Mouse (Mus musculus): ENCODE data around the gene 4930432K21Rik.

The 4930432K21Rik gene

DNA sequence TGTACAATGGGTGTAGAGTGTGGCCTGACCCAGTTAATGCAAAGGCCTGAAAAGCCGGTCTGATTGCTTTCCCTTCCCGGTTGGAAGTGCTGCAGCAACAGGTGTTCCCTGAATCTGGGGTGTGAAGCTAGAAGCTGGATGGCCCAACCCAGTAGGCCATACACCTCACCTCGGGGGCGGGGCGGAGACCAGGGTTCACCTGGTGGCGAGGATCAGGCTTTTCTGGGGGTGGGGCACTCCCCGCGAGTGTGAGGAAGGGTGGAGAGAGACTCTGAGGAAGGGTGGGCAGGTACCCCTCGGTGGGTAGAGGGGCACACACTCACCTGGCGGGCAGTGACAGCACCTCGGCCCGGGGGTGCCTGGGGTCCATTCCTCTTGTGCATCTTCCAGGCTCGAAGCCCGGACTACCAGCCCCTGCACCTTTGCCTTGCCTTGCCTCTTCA, 480 bp upstream of the 4930432K21Rik start:
- CTCF ChIA-PET: no interaction called here

- CTCF ChIA-PET: interaction anchor here (0.5 kb wide), 1 partner anchor 65 kb away, joined by 3 read pairs; no protein-coding TSS in a partner anchor
Observed at GRCm38 (mm10) chr8:84148531-84148850, 666 bp downstream of the 4930432K21Rik start.

- CTCF ChIA-PET: no interaction called here
Observed at GRCm38 (mm10) chr8:84149181-84149580, 1.4 kb downstream of the 4930432K21Rik start.

GRCm38 (mm10) chr8:84157620-84158019, 9.8 kb downstream of the 4930432K21Rik start:
- CTCF ChIA-PET: no interaction called here

DNA sequence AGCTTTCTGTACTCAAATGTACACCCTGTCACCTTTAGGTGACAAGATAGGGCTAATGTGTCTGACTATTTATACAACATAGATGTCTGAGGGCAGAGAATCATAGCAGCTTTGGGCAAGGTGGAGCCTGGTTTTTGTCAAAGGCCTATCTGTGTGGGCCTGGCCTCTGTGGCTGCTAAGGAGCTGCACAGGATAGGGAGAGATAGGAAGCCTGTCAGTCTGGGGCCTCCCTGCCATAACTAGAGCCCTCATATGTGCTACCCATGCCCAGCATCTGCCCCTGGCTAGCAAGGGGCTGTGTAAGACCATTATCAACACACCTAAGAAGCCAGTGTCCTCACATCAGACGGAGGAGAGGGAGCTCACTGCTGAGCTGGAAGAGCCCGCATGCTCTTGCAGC, 19.9 kb downstream of the 4930432K21Rik start:
- CTCF ChIA-PET: no interaction called here

DNA sequence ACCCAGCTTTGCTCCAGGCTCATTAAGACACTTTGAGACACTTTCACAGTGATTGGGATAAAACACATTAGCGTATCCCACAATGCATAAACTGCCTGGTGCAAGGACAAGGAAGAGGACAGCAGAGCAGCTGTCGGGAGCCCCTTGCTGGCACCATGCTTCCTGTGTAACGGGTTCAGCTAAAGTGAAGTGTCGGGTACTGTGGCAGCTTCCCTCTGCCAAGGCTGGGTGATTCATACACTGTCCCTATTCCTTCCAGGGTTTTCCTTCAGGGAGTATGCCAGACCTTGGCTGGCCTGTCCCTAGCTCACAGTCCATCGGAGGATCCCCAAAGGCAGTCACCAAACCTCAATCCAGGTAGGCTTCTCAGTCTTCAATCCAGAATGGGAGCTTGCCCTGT, 22.3 kb downstream of the 4930432K21Rik start:
- CTCF ChIA-PET: no interaction called here

GRCm38 (mm10) chr8:84173861-84174260, 26.0 kb downstream of the 4930432K21Rik start:
- CTCF ChIA-PET: interaction anchor here (1.2 kb wide), 1 partner anchor 135 kb away, joined by 3 read pairs; no protein-coding TSS in a partner anchor

GRCm38 (mm10) chr8:84176560-84176959, 28.7 kb downstream of the 4930432K21Rik start:
- CTCF ChIA-PET: no interaction called here

DNA sequence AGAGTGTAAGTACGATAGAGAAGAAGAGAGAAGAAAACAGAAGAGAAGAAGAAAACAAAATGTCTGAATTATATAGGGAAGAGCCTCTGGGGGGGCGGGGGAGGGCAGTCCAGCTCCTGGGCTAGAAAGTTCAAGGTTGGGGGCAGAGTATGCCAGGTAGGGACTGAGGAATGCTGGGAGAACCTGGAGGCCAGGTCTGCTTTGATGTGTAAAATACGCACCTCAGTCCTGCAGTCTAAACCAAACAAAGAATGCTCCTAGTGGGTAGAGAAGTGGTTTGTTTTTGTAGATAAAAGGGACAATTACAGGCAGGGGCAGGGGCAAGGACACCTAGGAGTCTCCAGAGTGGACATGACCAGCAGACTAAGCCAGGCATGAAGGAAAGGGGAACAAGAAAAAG, 29.6 kb downstream of the 4930432K21Rik start:
- CTCF ChIA-PET: no interaction called here

GRCm38 (mm10) chr8:84178592-84178991, 30.8 kb downstream of the 4930432K21Rik start:
- CTCF ChIA-PET: no interaction called here

GRCm38 (mm10) chr8:84179946-84180345, 32.1 kb downstream of the 4930432K21Rik start:
- CTCF ChIA-PET: interaction anchor here (0.6 kb wide), 1 partner anchor 100 kb away, joined by 5 read pairs; no protein-coding TSS in a partner anchor

DNA sequence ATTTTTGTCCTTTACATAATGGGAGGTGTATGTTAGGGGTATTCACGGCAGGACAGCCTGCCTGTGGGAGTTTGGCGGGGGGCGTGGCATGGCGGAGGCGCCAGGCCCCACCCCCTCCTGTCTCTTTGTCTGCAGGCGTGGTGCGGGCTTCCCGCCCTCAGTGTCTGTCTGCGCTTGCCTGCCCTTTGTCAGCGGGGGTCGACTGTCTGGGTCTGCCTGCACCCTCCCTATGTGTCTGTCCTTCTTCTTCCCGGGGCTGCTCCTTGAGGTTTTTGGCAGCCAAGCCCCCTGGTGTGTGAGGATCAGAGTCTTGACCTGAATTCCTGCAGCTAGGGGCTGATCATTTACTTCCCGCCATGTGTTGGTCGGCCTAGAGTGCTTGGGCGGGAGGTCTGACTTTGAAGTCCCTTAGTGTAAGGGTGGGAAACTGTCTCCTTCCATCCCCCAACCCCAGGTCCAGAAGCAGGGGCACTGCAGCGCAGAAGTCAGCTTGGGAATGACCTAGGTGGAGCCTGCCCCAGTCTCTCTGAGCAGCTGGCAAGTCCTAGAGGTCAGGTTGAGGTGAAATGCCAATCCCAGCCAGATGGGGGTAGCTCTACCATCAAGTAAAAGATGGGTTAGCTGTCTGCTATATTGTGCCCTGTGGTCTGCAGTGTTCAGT, 32.8 kb downstream of the 4930432K21Rik start:
- CTCF ChIA-PET: interaction anchor here (0.6 kb wide), 1 partner anchor 506 kb away, joined by 5 read pairs; no protein-coding TSS in a partner anchor

DNA sequence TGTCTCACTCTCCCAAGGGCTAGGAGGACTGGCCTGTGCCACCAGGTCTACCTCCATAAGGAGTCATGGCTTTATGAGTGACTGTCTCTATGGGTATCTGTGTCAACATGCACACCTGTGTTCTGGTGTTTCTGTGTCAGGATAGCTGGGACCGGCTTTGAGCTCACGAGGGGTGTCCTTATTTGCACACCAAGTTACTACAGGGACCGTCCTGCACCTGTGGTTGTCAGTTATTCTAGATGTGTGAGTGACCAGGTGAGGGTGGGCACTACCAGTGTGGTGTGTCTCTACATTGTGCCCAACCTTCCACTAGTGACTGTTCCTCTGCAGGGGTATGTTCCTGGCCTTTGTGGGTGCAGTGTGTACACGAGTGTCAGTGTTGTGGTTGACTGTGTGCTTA, 35.0 kb downstream of the 4930432K21Rik start:
- CTCF ChIA-PET: interaction anchor here (0.9 kb wide), 1 partner anchor 29 kb away, joined by 3 read pairs; no protein-coding TSS in a partner anchor

DNA sequence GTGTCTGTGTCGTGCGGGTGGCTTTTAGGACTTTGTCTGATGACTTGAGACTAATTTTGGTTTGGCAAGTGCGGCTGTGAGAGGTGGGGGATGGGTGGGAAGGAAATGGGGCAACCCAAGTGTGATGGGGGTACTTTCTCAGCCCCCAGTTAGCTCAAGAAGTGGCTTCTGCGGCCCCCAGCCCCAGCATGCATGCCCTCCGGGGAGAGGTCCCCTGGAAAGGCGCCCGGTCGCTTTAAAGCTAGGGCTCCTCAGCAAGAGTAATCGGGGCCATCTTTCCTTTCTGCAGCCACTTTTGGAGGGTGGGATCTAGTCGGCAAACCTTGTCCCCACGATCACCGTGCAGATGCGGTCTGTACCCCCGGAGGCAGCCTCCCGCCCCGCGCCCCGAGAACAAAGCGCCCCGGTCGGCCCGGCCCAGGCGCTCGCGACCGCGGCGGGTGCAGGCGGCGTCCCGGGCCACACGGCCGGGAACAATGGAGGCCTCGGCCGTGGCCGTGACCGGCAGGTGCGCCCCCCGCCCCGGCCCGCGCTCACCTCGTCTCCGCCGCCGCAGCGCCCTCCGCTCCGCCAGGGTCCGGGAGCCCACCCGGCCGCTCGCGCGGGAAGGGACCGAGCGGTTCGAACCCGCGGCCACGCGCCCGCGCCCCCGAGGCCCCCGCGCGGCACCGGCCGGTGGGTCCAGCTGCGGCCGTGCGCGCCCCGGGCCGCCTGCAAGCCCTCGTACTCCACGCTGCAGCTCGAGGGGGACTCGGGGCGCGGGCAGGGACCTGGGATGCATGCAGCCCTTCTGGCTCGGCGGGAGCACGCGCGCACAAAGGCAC, 35.6 kb downstream of the 4930432K21Rik start:
- CTCF ChIA-PET: interaction anchor here (0.9 kb wide), 1 partner anchor 28 kb away, joined by 3 read pairs; no protein-coding TSS in a partner anchor

GRCm38 (mm10) chr8:84184085-84185043, 36.5 kb downstream of the 4930432K21Rik start:
- CTCF ChIA-PET: interaction anchor here (3.3 kb wide), 1 partner anchor 26 kb away, joined by 24 read pairs; no protein-coding TSS in a partner anchor

DNA sequence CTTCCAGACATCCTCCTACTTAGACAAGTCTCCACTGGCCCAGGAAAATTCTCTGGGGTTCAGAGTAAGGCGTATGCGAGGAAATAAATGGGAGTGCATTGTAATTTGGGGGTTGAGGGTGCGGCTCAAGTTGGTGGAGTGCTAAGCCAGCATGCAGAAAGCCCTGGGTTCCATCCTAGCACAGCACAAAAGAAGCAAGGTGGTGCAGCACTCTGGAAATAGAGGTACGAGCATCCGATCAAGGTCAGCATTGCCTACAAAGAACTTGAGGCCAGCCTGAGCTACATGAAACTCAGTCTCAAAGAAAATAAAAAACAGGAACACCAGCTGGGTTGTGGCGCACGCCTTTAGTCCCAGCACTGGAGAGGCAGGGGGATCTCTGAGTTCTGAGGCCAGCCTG, 37.3 kb downstream of the 4930432K21Rik start, which contains the start of gene Nanos3:
Nanos3 (minus strand) TSS at position 101 of the 400 bp plus-strand sequence.
- CTCF ChIA-PET: interaction anchor here (0.6 to 3.3 kb wide), 2 partner anchors 25 to 627 kb away, joined by 6 to 24 read pairs; no protein-coding TSS in a partner anchor

DNA sequence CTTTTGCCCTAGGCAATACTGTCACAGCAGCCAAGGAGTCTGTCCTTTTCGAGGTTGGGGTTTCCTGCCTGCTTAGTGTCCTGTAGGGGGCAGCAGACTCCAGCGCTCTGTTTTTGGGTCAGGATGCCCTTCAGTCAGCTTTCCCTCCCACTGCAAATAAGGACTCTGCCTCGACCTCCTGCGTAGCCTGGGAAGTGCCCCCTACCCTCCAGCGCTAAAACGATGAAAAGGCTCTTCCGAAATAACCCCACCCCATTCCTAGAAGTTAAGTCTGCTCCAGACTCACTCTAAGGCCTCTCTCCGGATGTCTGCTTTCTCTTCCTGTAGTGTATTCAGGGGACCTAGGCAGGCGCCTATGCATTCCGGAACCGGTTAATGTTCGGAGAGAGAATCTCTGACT, 38.7 kb downstream of the 4930432K21Rik start:
- CTCF ChIA-PET: interaction anchor here (0.7 to 3.3 kb wide), 7 partner anchors 11 to 578 kb away, joined by 3 to 24 read pairs (median 4); no protein-coding TSS in a partner anchor

DNA sequence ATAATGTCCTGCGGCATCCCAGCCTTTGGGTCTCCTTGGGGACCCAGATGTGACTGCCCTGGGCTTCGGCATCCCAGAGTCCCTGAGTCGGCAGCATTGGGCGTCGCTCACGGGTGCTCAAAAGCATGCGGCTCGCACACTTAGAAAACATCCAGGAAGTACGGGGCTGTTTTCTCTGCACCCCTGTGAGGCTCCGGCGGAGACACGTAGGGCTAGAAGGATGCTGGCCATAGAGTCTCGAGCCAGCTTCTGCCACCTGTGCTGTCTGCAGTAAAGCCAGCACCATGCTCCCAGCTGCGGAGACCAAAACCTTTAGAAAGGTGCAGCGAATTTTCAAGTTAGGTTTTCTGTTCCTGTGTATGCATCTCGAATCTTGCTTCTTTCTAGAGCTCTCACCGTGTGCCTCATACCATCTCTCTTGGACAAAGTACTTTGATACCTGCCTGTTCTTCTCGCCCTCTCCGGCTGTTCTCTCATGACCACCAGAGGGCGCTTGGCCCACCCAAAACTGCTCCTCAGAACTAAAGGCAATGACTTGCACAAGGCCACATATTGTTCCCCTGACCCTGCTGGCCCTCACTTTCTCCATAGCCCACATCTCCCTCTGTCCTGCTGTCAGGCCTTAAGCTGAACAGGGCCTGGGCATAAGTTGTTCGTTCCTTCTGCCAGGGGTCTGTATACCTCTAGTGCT, 39.4 kb downstream of the 4930432K21Rik start:
- CTCF ChIA-PET: interaction anchor here (0.6 to 3.3 kb wide), 8 partner anchors 10 to 579 kb away, joined by 3 to 24 read pairs (median 4); no protein-coding TSS in a partner anchor

- CTCF ChIA-PET: interaction anchor here (0.9 to 2.1 kb wide), 3 partner anchors 14 to 21 kb away, joined by 3 to 7 read pairs (median 5); no protein-coding TSS in a partner anchor
Observed at GRCm38 (mm10) chr8:84188671-84189070, 40.8 kb downstream of the 4930432K21Rik start.

- CTCF ChIA-PET: no interaction called here
Observed at GRCm38 (mm10) chr8:84189603-84190002, 41.8 kb downstream of the 4930432K21Rik start.
